Mouse (Mus musculus) stomach, embryonic 15.5 days (tissue): Measurements from ENCODE around the gene Fbxo47. TPM values are rescaled to one million over a fixed set of nuclear protein-coding genes. Genes with fewer than 3 reads are reported as not detected.

Source experiments
- ATAC-seq: fragments of 200-750 bp; cut with Nextera tagmentation; 2 replicates; pipeline ENCODE4 v1.8.0; 2017; ENCODE audit warnings: low read depth, moderate number of reproducible peaks, moderate TSS enrichment; ENCODE audit not compliant: insufficient read depth, low FRiP score
- H3K27ac ChIP-seq: fragments of 300-500 bp; sonication (generic); 2 replicates; pipeline ENCODE4 v1.5.1; 2015; ENCODE audit warnings: mild to moderate bottlenecking, inconsistent platforms
- H3K27me3 ChIP-seq: fragments of 300-500 bp; sonication (generic); replicated peaks from 2 replicates; pipeline ENCODE4 v1.6.1; 2015; ENCODE audit warnings: inconsistent platforms
- H3K36me3 ChIP-seq: fragments of 300-500 bp; sonication (generic); 2 replicates; pipeline ENCODE4 v1.6.1; 2015; ENCODE audit warnings: inconsistent platforms
- H3K4me1 ChIP-seq: fragments of 300-500 bp; sonication (generic); 2 replicates; pipeline ENCODE4 v1.6.1; 2015; ENCODE audit warnings: inconsistent platforms
- H3K4me2 ChIP-seq: fragments of 300-500 bp; sonication (generic); 2 replicates; pipeline ENCODE4 v1.6.1; 2015; ENCODE audit warnings: mild to moderate bottlenecking, inconsistent platforms
- H3K4me3 ChIP-seq: fragments of 300-500 bp; sonication (generic); replicated peaks from 2 replicates; pipeline ENCODE4 v1.5.1; 2015; ENCODE audit warnings: inconsistent platforms
- H3K9ac ChIP-seq: fragments of 300-500 bp; sonication (generic); 2 replicates; pipeline ENCODE4 v1.6.1; 2015; ENCODE audit warnings: inconsistent platforms
- H3K9me3 ChIP-seq: fragments of 300-500 bp; sonication (generic); 2 replicates; pipeline ENCODE4 v1.6.1; 2016; ENCODE audit warnings: inconsistent platforms
- WGBS: fragments of 180-500 bp; shearing (Covaris S2); methylation state at CpG from one replicate; pipeline ENCODE4 v1.1.7; 2015; 5-methylcytosine and 5-hydroxymethylcytosine counted together
- polyA plus RNA-seq: library from polyadenylated mRNA; unstranded; fragments of >200 nt; fragmentation: Nextera tagmentation; extraction: Ambion mirVana; gene quantifications from 2 replicates; pipeline ENCODE4 v1.2.1, GENCODE M21; 2015

Fbxo47 gene
- 0.52 and 0.65 TPM in 2 replicates for polyA plus RNA-seq

DNA sequence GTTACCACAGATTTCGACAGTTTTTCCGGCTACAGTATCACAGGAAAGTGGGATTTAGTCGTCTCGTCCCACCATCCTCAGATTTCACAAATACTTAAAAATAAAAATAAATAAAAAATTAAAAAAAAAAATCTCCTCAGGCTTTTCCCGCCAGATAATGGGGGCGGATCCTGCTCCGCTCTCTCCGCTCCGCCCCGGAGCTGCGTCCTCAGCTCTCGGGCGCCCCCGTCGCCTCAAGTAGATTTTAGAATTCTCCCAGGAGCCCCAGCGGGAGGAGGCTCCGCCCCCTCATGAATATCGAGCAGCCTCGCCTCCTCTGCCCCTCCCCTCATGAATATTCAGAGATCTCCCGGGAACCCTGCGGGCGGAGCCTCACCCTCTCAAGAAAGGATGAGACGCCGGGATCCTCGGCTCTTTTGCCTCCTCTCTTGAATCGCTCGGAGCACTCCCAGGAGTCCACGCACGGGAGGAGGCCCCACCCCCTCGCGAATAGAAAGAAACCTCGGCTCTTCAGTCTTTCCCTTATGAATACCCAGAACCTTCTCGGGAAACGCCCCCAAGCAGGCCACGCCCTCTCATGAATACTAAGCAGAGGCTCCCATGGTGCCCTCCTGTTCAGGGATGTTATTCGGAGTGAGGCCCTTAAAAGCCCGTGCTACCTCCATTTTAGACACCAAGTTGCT lies at the start of gene Fbxo47:
Gene Fbxo47 (minus strand): TSS at position 237 of the 683 bp plus-strand sequence.
- peak; percentile 94 for ATAC-seq
- H3K27me3 ChIP-seq: no peaks in the 10 kb centered on the region
- H3K4me3 ChIP-seq: peak within 1 kb of the TSS; percentile 57
- H3K36me3 ChIP-seq: no peaks in the 10 kb centered on the region
- H3K4me2 ChIP-seq: peak within 1 kb of the TSS; percentile 68
- no peaks in the 10 kb centered on the region for H3K9me3 ChIP-seq
- H3K27ac ChIP-seq: peak within 1 kb of the TSS; percentile 93
- H3K9ac ChIP-seq: no peak within 1 kb of the TSS
- under 1% methylated on average over 37 of the region's 37 CpGs for WGBS
- H3K4me1 ChIP-seq: no peaks in the 10 kb centered on the region

DNA sequence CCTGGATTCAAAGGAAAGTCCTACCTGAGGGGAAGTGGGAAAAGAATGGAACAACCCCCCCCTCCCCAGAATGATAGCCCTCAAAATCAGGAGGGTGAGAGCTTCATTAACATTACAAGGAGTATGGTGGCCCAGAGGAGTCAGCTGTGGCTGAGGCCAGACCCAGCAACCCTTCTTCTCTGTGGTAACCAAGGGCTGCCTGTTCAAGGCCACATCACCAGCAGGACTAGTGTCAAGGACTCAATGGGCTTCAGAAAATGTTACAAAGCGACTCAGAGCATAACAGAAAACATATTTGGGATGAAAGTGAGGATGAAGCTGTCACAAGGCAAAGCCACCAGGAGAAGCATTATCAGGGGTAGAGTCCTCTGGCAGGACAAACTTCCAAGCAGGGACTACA lies 49.6 kb upstream of the Fbxo47 start:
- no peak overlapping the region for H3K4me2 ChIP-seq
- no peaks in the 10 kb centered on the region for H3K4me1 ChIP-seq
- H3K27me3 ChIP-seq: no peaks in the 10 kb centered on the region
- no peak for ATAC-seq
- no peak overlapping the region for H3K9ac ChIP-seq
- no peaks in the 10 kb centered on the region for H3K9me3 ChIP-seq
- 72% methylated on average over 1 of the region's 1 CpGs for WGBS
- H3K27ac ChIP-seq: no peak overlapping the region
- H3K4me3 ChIP-seq: no peak overlapping the region
- no peaks in the 10 kb centered on the region for H3K36me3 ChIP-seq

DNA sequence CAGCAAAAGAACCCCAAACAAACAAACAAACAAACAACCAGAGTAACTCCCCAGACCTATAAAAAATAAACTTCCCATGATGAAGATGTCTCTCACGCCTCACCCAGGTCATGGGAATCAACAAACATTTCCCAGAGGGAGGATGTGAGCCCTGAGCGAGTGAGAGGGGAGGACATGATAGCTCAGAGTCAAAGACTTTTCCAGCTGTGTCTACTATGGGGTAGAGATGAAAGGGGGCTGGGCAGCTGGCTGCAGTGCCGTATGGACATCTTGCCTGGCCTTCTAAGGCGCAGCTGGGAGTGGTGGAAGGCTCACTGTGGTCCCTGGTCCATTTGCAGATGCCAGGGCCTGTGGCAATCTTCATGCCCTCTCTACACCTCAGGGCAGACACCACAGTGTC lies 45.0 kb upstream of the Fbxo47 start:
- Histone ChIP-seq H3K4me3 (no peak overlapping the region), H3K27me3 (no peaks in the 10 kb centered on the region), H3K9ac (no peak overlapping the region), H3K9me3 (no peaks in the 10 kb centered on the region), H3K4me2 (no peak overlapping the region), H3K4me1 (no peaks in the 10 kb centered on the region), H3K27ac (no peak overlapping the region), H3K36me3 (no peaks in the 10 kb centered on the region)
- WGBS: 57% methylated on average over 4 of the region's 4 CpGs
- ATAC-seq: no peak

DNA sequence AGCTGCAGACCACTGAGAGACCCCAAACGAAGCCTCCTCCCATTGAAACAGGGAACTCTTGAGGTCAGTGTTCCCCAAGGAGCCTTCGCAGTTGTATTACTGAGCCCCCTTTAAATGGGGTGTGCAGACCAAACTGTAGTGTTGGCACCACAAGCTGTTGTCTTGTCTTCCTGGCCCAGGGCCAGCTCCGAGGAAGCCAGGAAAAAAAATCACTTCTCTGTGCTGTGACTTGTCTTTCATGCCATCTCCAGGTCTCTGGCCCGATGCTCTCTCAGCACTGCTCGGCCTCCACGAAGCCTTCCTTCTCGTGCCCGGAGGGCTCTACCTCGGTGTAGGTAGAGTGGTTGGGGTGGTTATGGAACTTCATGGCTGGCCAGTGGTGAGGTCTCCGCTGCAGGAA lies 40.3 kb upstream of the Fbxo47 start:
- Histone ChIP-seq H3K9me3 (no peaks in the 10 kb centered on the region), H3K9ac (no peak overlapping the region), H3K27me3 (no peaks in the 10 kb centered on the region), H3K4me3 (no peak overlapping the region), H3K4me2 (no peak overlapping the region), H3K36me3 (no peaks in the 10 kb centered on the region), H3K4me1 (no peaks in the 10 kb centered on the region), H3K27ac (no peak overlapping the region)
- WGBS: 91% methylated on average over 10 of the region's 10 CpGs
- no peak for ATAC-seq

DNA sequence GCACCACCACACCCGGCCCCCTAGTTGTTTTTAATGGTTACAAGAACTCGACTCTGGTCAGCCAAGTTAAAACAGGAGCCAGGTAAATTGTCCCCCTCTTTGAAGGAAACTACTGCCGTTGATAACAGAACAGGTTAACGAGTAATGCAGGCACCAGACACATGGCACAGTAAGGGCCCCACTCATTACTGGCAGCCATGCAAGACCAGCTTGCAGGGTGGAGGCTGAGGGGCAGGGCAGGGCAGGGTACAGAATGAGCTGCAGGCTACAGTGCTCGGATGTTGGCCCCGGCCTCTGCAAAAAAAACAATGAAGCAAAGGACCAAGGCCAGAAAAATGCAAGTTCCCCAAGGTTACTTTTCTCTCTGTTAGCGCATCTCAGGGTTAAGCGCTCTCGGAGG lies 39.7 kb upstream of the Fbxo47 start:
- no peaks in the 10 kb centered on the region for H3K9me3 ChIP-seq
- H3K27me3 ChIP-seq: no peaks in the 10 kb centered on the region
- no peaks in the 10 kb centered on the region for H3K4me1 ChIP-seq
- no peak overlapping the region for H3K27ac ChIP-seq
- H3K36me3 ChIP-seq: no peaks in the 10 kb centered on the region
- ATAC-seq: no peak
- H3K4me2 ChIP-seq: no peak overlapping the region
- WGBS: 76% methylated on average over 9 of the region's 9 CpGs
- no peak overlapping the region for H3K4me3 ChIP-seq
- no peak overlapping the region for H3K9ac ChIP-seq

DNA sequence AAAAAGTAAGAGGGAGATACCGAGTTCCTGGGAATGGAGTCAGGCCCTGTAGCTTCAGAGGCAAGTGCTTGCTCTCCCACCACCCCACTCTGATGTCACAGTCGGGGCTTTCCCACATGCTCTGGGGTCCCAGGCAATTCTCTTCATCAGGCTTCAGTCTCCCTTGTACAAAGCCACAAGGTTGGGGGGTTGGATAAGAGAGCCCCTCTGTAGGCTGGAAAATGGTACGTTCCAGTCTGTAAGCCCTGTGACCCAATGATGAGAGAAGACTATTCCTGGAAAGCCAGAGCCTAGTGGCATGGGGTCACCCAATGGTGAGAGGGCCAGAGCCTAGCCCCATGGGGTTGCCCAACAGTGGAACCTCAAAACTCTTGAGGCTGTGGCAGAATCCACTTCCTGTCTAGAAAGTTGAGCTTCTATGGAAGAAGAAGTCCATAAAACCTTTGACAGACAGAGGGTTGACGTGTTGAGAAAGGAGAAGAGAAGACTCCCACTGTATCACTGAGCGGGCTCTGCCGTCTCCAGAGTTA lies 32.1 kb upstream of the Fbxo47 start:
- H3K4me2 ChIP-seq: no peak overlapping the region
- no peak overlapping the region for H3K27ac ChIP-seq
- H3K4me1 ChIP-seq: no peaks in the 10 kb centered on the region
- H3K9ac ChIP-seq: no peak overlapping the region
- H3K4me3 ChIP-seq: no peak overlapping the region
- H3K27me3 ChIP-seq: no peaks in the 10 kb centered on the region
- no peaks in the 10 kb centered on the region for H3K9me3 ChIP-seq
- ATAC-seq: no peak
- 90% methylated on average over 6 of the region's 6 CpGs for WGBS
- H3K36me3 ChIP-seq: no peaks in the 10 kb centered on the region

DNA sequence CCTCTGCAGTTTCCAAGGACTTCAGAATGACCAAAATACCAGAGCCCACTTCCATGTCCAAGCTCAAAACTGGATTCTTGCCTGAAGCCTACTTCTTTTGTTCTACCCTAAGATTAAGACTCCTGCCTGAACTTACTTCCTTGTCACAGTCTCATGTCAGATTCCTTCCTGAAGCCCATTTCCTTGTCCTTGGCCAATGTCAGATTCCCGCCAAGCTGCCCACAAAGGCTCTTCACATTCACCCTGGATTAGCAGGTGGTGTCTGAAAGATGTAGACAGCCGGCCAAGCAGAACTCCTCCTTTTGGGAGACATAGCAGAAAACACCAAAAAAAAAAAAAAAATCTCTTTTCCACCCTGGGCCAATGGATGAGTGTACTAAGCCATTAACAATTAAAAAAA lies 31.5 kb upstream of the Fbxo47 start:
- 88% methylated on average over 2 of the region's 2 CpGs for WGBS
- H3K9ac ChIP-seq: no peak overlapping the region
- H3K36me3 ChIP-seq: no peaks in the 10 kb centered on the region

DNA sequence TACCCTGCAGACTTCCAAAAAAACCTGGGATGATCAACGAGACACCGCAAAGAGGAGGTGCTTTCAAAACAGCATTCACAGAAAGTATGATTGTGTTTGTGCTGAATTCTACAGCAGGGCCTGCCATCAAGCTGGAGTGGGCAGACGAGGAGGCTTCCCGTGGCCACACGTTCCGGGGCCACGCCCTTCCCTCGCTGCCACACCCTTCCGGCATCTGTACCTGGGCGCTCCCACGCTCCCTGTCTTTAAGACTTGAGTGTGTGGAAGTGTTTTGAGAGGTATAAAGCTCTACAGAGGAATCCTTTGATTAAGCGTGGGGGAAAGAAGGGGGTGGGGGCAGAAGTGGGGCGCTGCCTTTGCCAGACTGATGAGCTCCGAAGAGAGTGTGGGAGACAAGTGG lies 29.2 kb upstream of the Fbxo47 start:
- no peaks in the 10 kb centered on the region for H3K4me1 ChIP-seq
- no peaks in the 10 kb centered on the region for H3K9me3 ChIP-seq
- no peak overlapping the region for H3K4me2 ChIP-seq
- WGBS: 80% methylated on average over 14 of the region's 14 CpGs
- no peak overlapping the region for H3K4me3 ChIP-seq
- ATAC-seq: no peak
- no peak overlapping the region for H3K27ac ChIP-seq
- no peak overlapping the region for H3K9ac ChIP-seq
- H3K27me3 ChIP-seq: no peaks in the 10 kb centered on the region
- no peaks in the 10 kb centered on the region for H3K36me3 ChIP-seq

More for the DNA sequence above, 31.5 kb upstream of the Fbxo47 start:
- ATAC-seq: no peak
- H3K27me3 ChIP-seq: no peaks in the 10 kb centered on the region
- H3K27ac ChIP-seq: no peak overlapping the region
- H3K9me3 ChIP-seq: no peaks in the 10 kb centered on the region
- H3K4me1 ChIP-seq: no peaks in the 10 kb centered on the region
- no peak overlapping the region for H3K4me3 ChIP-seq
- no peak overlapping the region for H3K4me2 ChIP-seq

DNA sequence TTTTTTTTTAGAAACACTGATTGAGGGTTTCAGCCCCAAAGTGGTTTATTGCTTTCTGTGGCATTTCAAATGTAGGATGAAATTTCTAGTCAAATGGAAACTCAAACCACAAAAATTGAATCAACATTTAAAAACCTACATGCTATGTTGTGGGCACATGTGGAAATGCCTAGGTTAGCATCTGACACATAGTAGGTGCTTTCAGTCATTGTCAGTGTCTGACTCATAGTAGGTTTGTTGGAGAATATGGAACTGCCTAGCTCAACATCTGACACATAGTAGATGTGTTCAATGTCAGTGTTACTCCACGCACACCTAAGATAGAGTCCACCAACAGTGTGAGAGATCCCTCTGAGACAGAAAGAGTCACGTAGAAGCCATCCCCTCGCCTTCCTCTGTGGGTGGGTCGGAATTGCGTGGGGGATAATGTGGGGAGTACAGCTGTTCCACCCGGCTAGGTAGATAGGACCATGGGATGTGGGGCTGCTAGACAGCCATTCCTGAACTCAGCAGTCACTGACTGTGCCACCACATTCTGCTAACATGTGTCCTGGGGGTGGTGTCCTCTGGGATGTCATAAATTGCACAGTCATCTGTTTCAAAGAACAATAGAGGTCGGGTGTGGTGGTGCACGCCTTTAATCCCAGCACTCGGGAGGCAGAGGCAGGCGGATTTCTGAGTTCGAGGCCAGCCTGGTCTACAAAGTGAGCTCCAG lies 24.8 kb upstream of the Fbxo47 start:
- ATAC-seq: no peak

DNA sequence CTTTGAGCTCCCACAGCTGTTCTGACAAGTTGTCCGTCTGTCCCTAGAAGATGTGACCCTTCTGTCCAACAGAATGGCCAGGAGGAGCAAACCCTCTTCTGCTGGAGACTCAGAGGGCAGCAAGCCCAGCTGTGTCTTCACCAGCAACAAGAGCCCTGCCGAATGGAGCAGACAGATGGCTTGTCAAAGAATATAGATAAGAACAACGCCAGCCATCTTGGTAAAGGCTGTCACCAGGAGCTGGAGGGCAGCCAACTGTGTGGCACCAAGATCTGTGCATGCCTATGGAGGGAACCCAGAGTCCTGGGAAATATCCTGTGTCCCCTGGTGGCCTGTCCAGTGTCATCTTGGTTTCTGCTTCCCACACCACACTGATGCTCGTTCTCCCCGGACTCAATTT lies 24.0 kb upstream of the Fbxo47 start:
- Histone ChIP-seq H3K4me2 (no peak overlapping the region), H3K27me3 (no peaks in the 10 kb centered on the region), H3K9ac (no peak overlapping the region), H3K36me3 (no peaks in the 10 kb centered on the region), H3K4me3 (no peak overlapping the region), H3K27ac (no peak overlapping the region), H3K4me1 (no peaks in the 10 kb centered on the region), H3K9me3 (no peaks in the 10 kb centered on the region)
- ATAC-seq: no peak
- 72% methylated on average over 5 of the region's 5 CpGs for WGBS

More for the DNA sequence above, 24.8 kb upstream of the Fbxo47 start:
- Histone ChIP-seq H3K36me3 (no peaks in the 10 kb centered on the region), H3K27me3 (no peaks in the 10 kb centered on the region), H3K4me3 (no peak overlapping the region), H3K27ac (no peak overlapping the region), H3K4me2 (no peak overlapping the region), H3K9ac (no peak overlapping the region), H3K9me3 (no peaks in the 10 kb centered on the region), H3K4me1 (no peaks in the 10 kb centered on the region)
- 87% methylated on average over 11 of the region's 11 CpGs for WGBS

DNA sequence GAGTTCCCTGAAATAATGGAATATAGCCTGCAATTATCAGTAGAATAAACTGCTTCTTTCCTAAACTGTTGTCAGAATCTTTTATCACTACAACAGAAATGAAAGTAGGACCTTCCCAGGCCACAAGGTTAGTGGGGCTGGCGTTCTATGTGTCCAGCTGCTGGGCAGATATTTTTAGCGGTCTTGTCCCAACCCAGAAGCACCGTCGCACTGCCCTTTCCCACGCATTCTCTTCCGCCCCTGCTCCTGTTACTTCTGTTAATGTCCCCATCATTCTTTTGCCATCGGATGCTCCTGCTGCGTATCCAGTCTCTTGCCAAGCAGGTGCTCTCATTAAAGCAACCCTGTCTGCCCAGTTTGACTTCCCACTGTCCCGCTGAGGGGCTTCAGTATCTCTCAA lies 23.0 kb upstream of the Fbxo47 start:
- Histone ChIP-seq H3K27me3 (no peaks in the 10 kb centered on the region), H3K9me3 (no peaks in the 10 kb centered on the region), H3K36me3 (no peaks in the 10 kb centered on the region), H3K4me2 (no peak overlapping the region), H3K4me3 (no peak overlapping the region), H3K9ac (no peak overlapping the region), H3K27ac (no peak overlapping the region), H3K4me1 (no peaks in the 10 kb centered on the region)
- ATAC-seq: no peak
- WGBS: 83% methylated on average over 9 of the region's 9 CpGs

DNA sequence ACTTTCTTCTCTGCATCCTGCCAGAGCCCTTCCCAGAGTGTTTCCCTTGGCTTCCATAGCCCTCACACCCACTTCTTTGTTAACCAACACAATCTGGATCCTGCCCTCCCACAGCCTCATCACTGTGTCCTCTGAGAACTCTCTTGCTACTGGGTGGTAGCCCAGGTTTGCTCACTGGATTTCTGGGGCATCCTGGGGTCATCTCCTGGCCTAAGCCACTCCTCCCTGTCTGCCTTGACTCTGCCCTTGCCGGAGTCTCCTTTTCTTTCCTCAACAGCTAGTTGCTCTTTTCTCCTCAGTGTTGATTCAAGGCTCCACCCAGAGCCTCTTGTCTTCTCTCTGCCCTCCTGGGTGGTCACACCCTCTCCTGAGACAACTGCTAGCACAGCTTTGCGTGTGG lies 22.0 kb upstream of the Fbxo47 start:
- Histone ChIP-seq H3K9me3 (no peaks in the 10 kb centered on the region), H3K4me1 (no peaks in the 10 kb centered on the region), H3K27ac (no peak overlapping the region), H3K9ac (no peak overlapping the region), H3K4me2 (no peak overlapping the region), H3K36me3 (no peaks in the 10 kb centered on the region), H3K4me3 (no peak overlapping the region), H3K27me3 (no peaks in the 10 kb centered on the region)
- ATAC-seq: no peak
- 35% methylated on average over 2 of the region's 2 CpGs for WGBS
